ENCODE assay signal across 10 mouse cellular contexts in genomic region chr3:87996401-87996800, GRCm38 (mm10). TPM values are rescaled to one million over a fixed set of nuclear protein-coding genes. Genes with fewer than 3 reads are reported as not detected.
DNase-seq lines count a peak whose midpoint lies in the region; ATAC-seq and TF ChIP-seq lines count a peak whose summit lies in the region.
"Had no signal": no experiment of that assay in that cellular context is flagged by ENCODE, and none has a peak within 500 bp of the region (broad histone marks: within the 10 kb centered on the region; RNA-seq: fewer than 3 reads in every experiment).

No protein-coding gene starts in this region.

- no peak overlapping the region for H3K9ac ChIP-seq in hindbrain, embryonic 11.5 days (ENCODE audit: low read depth, low read length)
- no peak overlapping the region for H3K9ac ChIP-seq in midbrain, embryonic 15.5 days
- H3K9ac ChIP-seq: liver, embryonic 15.5 days had no signal

- H3K4me2 ChIP-seq in hindbrain, embryonic 11.5 days (replicated peaks; ENCODE audit: low read depth, low read length), result peak overlapping the region; percentile 56
- peak overlapping the region; percentile 70 for H3K4me2 ChIP-seq in midbrain, embryonic 15.5 days

- peak overlapping the region; percentile 80 for H3K4me3 ChIP-seq in E14TG2a.4 (replicated peaks; ENCODE audit: low read length)
- H3K4me3 ChIP-seq in hindbrain, embryonic 11.5 days (ENCODE audit: low read depth, low read length), result peak overlapping the region; percentile 31; the same call in 1 of the 2 replicates
- H3K4me3 ChIP-seq in midbrain, embryonic 15.5 days, result peak overlapping the region; percentile 38; the same call in 1 of the 2 replicates

- peaks cover 59% of the 10 kb centered on the region for H3K4me1 ChIP-seq in E14TG2a.4 (replicated peaks; ENCODE audit: low read depth, low read length)
- peaks cover 8% of the 10 kb centered on the region for H3K4me1 ChIP-seq in hindbrain, embryonic 11.5 days (replicated peaks; ENCODE audit: control insufficient read depth, insufficient read depth, low read length)
- peaks cover 31% of the 10 kb centered on the region for H3K4me1 ChIP-seq in midbrain, embryonic 15.5 days

- WGBS in hindbrain, embryonic 11.5 days, result under 1% methylated on average over 15 of the region's 15 CpGs
- WGBS in midbrain, embryonic 15.5 days, result 2% methylated on average over 15 of the region's 15 CpGs

- no peak for TF ChIP-seq CTCF in E14TG2a.4 (conservative IDR thresholded peaks at IDR 0.05; ENCODE audit: low read length)

- no peak for ATAC-seq in hindbrain, embryonic 11.5 days (ENCODE audit: low FRiP score)
- ATAC-seq in midbrain, embryonic 15.5 days (replicated peaks), result no peak

- peaks cover 7% of the 10 kb centered on the region; the same call in 1 of the 2 replicates for H3K9me3 ChIP-seq in E14TG2a.4 (ENCODE audit: low read length)
- H3K9me3 ChIP-seq in hindbrain, embryonic 11.5 days (ENCODE audit: control insufficient read depth, low read length), result no peaks in the 10 kb centered on the region
- H3K9me3 ChIP-seq in midbrain, embryonic 15.5 days, result no peaks in the 10 kb centered on the region
- H3K9me3 ChIP-seq: liver, embryonic 15.5 days had no signal

- DNase-seq in embryo, embryonic 10 days (ENCODE audit: low spot score), result peak; percentile 20
- DNase-seq in embryo, embryonic 11 days, result no peak
- DNase-seq in hindbrain, embryonic 11.5 days (ENCODE audit: low spot score), result no peak
- no peak for DNase-seq in cerebellum, adult 8-10 months
- DNase-seq in testis, postnatal 14 days (ENCODE audit: low spot score), result no peak
- DNase-seq in thymus, postnatal 0 days (ENCODE audit: low spot score), result no peak
- DNase-seq: cerebellum, postnatal 14 days had no signal

- peaks cover 96% of the 10 kb centered on the region for H3K27me3 ChIP-seq in E14TG2a.4 (ENCODE audit: insufficient read depth, low read length)
- H3K27me3 ChIP-seq in hindbrain, embryonic 11.5 days (ENCODE audit: control insufficient read depth, insufficient read depth, low read length), result peaks cover 81% of the 10 kb centered on the region
- H3K27me3 ChIP-seq in midbrain, embryonic 15.5 days (replicated peaks), result peaks cover 94% of the 10 kb centered on the region

- H3K36me3 ChIP-seq in E14TG2a.4 (ENCODE audit: insufficient read depth, low read length), result no peaks in the 10 kb centered on the region
- H3K36me3 ChIP-seq in hindbrain, embryonic 11.5 days (ENCODE audit: control insufficient read depth, insufficient read depth, low read length), result no peaks in the 10 kb centered on the region
- H3K36me3 ChIP-seq in midbrain, embryonic 15.5 days (replicated peaks), result no peaks in the 10 kb centered on the region
- H3K36me3 ChIP-seq: liver, embryonic 15.5 days had no signal

- H3K27ac ChIP-seq in hindbrain, embryonic 11.5 days (ENCODE audit: low read depth, low read length), result no peak overlapping the region
- H3K27ac ChIP-seq in midbrain, embryonic 15.5 days, result no peak overlapping the region
- H3K27ac ChIP-seq: liver, embryonic 15.5 days had no signal

RNA-seq across cellular contexts. Expression of gene Bcan, which starts 3.6 kb away (rescaled TPM):
- polyA plus RNA-seq in hindbrain, embryonic 11.5 days (2014; fragmentation: Nextera tagmentation; extraction: Ambion mirVana), result 0.21 and 0.82 TPM in 2 replicates
- 53.4 and 62.8 TPM in 2 replicates for polyA plus RNA-seq in midbrain, embryonic 15.5 days (2015; fragmentation: Nextera tagmentation; extraction: Ambion mirVana)
- polyA plus RNA-seq in thymus, postnatal 0 days (2015; fragmentation: Nextera tagmentation; extraction: Ambion mirVana), result 0.23 and 0.27 TPM in 2 replicates

RNA-seq across cellular contexts. Expression of gene Nes, which starts 25.5 kb away (rescaled TPM):
- polyA plus RNA-seq in hindbrain, embryonic 11.5 days (2014; fragmentation: Nextera tagmentation; extraction: Ambion mirVana), result 71.6 and 87.9 TPM in 2 replicates
- 33.0 and 40.7 TPM in 2 replicates for polyA plus RNA-seq in midbrain, embryonic 15.5 days (2015; fragmentation: Nextera tagmentation; extraction: Ambion mirVana)
- 3.2 and 4.5 TPM in 2 replicates for polyA plus RNA-seq in thymus, postnatal 0 days (2015; fragmentation: Nextera tagmentation; extraction: Ambion mirVana)

RNA-seq across cellular contexts. Expression of gene Hapln2, which starts 31.0 kb away (rescaled TPM):
- polyA plus RNA-seq in hindbrain, embryonic 11.5 days (2014; fragmentation: Nextera tagmentation; extraction: Ambion mirVana), result not detected in 2 replicates
- 0.71 and 0.82 TPM in 2 replicates for polyA plus RNA-seq in midbrain, embryonic 15.5 days (2015; fragmentation: Nextera tagmentation; extraction: Ambion mirVana)
- 0.16 TPM in 1 of 2 replicates, not detected in the other for polyA plus RNA-seq in thymus, postnatal 0 days (2015; fragmentation: Nextera tagmentation; extraction: Ambion mirVana)
- polyA plus RNA-seq: liver, embryonic 15.5 days had no signal

RNA-seq across cellular contexts. Expression of gene Gpatch4, which starts 46.5 kb away (rescaled TPM):
- 34.4 and 37.4 TPM in 2 replicates for polyA plus RNA-seq in hindbrain, embryonic 11.5 days (2014; fragmentation: Nextera tagmentation; extraction: Ambion mirVana)
- polyA plus RNA-seq in midbrain, embryonic 15.5 days (2015; fragmentation: Nextera tagmentation; extraction: Ambion mirVana), result 32.0 and 35.3 TPM in 2 replicates
- 34.6 and 37.4 TPM in 2 replicates for polyA plus RNA-seq in thymus, postnatal 0 days (2015; fragmentation: Nextera tagmentation; extraction: Ambion mirVana)

RNA-seq across cellular contexts. Expression of gene Crabp2, which starts 47.9 kb away (rescaled TPM):
- 738 and 794 TPM in 2 replicates for polyA plus RNA-seq in hindbrain, embryonic 11.5 days (2014; fragmentation: Nextera tagmentation; extraction: Ambion mirVana)
- 44.8 and 52.1 TPM in 2 replicates for polyA plus RNA-seq in midbrain, embryonic 15.5 days (2015; fragmentation: Nextera tagmentation; extraction: Ambion mirVana)
- 35.5 and 38.1 TPM in 2 replicates for polyA plus RNA-seq in thymus, postnatal 0 days (2015; fragmentation: Nextera tagmentation; extraction: Ambion mirVana)

Comparison
In these comparisons a context has a peak if more than half of its experiments do, and no peak if none do; other contexts are left out.
1. RNA of gene Bcan, which starts 3.6 kb away (polyA plus RNA-seq): 53.4 to 62.8 TPM in midbrain, embryonic 15.5 days; 0.21 to 0.82 TPM in hindbrain, embryonic 11.5 days and 0.23 to 0.27 TPM in thymus, postnatal 0 days; every median in the first group is over 10 times any median in the second.
2. Peak in every context shown above with its lines, with median percentiles within 50 percentile points of each other: H3K4me3 ChIP-seq.